Mouse (Mus musculus) cerebellum, adult 2 months (tissue): ENCODE measurements at regions not wholly inside any gene's neighbourhood (a gene's known extent, or its start where the extent isn't known, plus 50 kb on each side); places are given as distances from the start of the nearest gene placed in this dataset.

ENCODE experiments used
- CTCF ChIP-seq: fragments of 200-500 bp; IDR thresholded peaks from 2 replicates; pipeline ENCODE4 v1.5.1; 2011; ENCODE audit warnings: low read depth, mild to moderate bottlenecking, control low read depth, low read length, moderate library complexity, borderline replicate concordance; ENCODE audit not compliant: insufficient read depth
- POLR2A ChIP-seq: fragments of 200-500 bp; IDR thresholded peaks from 2 replicates; pipeline ENCODE4 v1.6.1; 2011; ENCODE audit warnings: low read length, control low read depth, borderline replicate concordance; ENCODE audit not compliant: insufficient read depth

GRCm38 (mm10) chr8:98755795-98756194 lies 660.5 kb downstream of the Cdh8 start:
- no peak for TF ChIP-seq CTCF
- TF ChIP-seq POLR2A: no peak
